Mouse (Mus musculus): ENCODE results near the gene Kansl1.

DNA sequence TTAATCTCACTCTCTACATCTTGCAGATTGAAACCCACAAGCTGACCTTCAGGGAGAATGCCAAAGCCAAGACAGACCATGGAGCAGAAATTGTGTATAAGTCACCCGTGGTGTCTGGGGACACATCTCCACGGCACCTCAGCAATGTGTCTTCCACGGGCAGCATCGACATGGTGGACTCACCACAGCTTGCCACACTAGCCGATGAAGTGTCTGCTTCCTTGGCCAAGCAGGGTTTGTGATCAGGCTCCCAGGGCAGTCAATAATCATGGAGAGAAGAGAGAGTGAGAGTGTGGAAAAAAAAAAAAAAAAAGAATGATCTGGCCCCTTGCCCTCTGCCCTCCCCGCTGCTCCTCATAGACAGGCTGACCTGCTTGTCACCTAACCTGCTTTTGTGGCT, 140.7 kb downstream of the Kansl1 start:
- TF ChIP-seq CTCF (IDR thresholded peaks at IDR 0.05; ENCODE audit: low read depth, low read length) = no peak
- TF ChIP-seq EP300 (IDR thresholded peaks at IDR 0.05; ENCODE audit: insufficient read depth, low read depth, low read length) = no peak

All from ES-Bruce4 (cell line).